Mouse (Mus musculus): ENCODE results near the gene Tubb2a. TPM values are rescaled to one million over a fixed set of nuclear protein-coding genes. Genes with fewer than 3 reads are reported as not detected.

Tubb2a gene
- polyA plus RNA-seq, 1 experiment from 2014 or later = 197 TPM

Other genes starting within 250 kb of the Tubb2a start
- not detected in 2 replicates for gene Serpinb6e, start 234.6 kb downstream of the Tubb2a start, polyA plus RNA-seq (2015; fragmentation: Nextera tagmentation; extraction: Ambion mirVana)
- gene Serpinb6c, start 172.3 kb downstream of the Tubb2a start, polyA plus RNA-seq (2015; fragmentation: Nextera tagmentation; extraction: Ambion mirVana) = 0.15 and 0.16 TPM in 2 replicates
- gene Nqo2, start 113.3 kb downstream of the Tubb2a start, polyA plus RNA-seq (2015; fragmentation: Nextera tagmentation; extraction: Ambion mirVana) = 29.1 and 29.4 TPM in 2 replicates
- gene Ripk1, start 75.6 kb downstream of the Tubb2a start, polyA plus RNA-seq (2015; fragmentation: Nextera tagmentation; extraction: Ambion mirVana) = 22.2 and 22.3 TPM in 2 replicates
- gene Serpinb6a, start 75.2 kb downstream of the Tubb2a start, polyA plus RNA-seq (2015; fragmentation: Nextera tagmentation; extraction: Ambion mirVana) = 60.2 and 66.6 TPM in 2 replicates
- 57.3 and 59.0 TPM in 2 replicates for gene Bphl, start 40.4 kb downstream of the Tubb2a start, polyA plus RNA-seq (2015; fragmentation: Nextera tagmentation; extraction: Ambion mirVana)
- 18.0 and 19.7 TPM in 2 replicates for gene Tubb2b, start 52.5 kb upstream of the Tubb2a start, polyA plus RNA-seq (2015; fragmentation: Nextera tagmentation; extraction: Ambion mirVana)
- gene Psmg4, start 85.0 kb upstream of the Tubb2a start, polyA plus RNA-seq (2015; fragmentation: Nextera tagmentation; extraction: Ambion mirVana) = 64.3 and 72.7 TPM in 2 replicates

All from lung, embryonic 15.5 days (tissue).